Mouse (Mus musculus) right cerebral cortex, postnatal 14 days (tissue): ENCODE measurements around the gene Dnmt1.

Experiments used
- DNase-seq: peaks from one replicate; pipeline ENCODE4 v3.0.0; 2022

Dnmt1 gene

DNA sequence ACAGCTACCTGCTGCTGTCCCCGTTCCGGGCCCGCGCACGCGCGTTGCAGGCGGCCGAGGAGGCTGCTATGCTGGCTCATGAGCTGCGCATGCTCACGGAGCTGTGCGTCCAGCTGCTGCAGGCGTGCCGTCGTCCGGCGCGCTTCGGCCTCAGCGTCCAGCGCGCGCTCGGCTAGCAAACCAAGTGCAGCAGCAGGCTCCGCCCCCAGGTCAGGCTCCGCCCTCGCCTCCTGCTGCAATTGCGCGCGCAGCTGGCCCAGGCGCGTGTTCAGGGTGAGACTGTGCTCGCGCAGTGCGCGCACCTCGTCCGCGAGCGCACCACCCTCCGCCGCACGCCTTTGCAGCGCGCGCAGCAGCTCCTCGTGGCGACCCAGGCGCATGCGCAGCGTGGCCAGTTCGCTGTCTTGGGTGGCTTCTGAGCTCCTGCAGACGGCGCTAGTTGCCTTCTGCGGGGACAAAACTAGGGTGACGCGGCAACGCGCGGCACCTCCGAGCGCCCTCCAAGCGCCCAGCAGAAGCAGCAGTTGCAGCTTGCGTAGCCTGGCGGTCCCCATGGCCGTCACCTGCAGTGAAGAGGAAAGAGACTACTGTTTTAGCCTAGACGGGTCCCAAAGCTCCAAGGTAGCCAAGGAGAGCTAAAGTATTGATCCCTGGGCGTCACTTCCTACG lies 81.5 kb downstream of the Dnmt1 start:
- DNase-seq = peak; percentile 100

DNA sequence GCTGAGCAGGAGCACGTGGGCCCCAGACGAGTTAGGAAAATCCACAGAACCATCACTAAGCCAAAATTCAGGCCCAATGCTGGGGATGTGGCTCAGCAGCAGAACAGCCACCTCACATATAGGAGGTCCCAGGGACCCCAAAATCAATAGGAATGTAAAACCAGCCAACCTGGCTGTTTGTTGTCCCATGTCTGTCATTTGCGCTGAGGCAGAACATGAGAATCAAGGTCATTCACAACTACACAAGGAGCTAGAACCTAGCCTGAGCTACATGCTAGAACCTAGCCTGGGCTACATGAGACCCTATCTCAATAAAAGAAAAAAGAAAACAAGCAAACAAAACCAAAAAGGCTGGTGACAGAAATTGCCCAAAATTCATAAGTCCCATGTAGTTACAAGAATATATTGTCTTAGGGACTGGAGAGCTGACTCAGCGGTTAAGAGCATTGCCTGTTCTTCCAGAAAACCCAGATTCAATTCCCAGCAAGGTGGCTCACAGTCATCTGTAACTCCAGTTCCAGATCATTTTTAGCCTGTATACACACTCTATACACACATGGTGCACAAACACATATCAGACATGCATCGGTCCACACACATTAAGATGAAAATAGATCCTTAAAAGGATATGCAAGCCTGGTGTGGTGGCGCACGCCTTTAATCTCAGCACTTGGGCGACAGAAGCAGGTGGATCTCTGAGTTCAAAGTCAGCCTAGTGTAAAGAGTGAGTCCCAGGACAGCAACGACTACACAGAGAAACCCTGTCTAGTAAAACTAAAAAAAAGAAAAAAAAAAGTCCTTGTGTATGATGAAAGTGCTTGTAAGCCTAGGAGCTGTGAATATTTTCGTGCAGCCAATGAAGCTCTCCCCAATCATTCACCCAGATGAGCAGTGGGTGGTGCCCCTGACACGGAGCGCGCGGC lies 82.3 kb downstream of the Dnmt1 start:
- no peak for DNase-seq

DNA sequence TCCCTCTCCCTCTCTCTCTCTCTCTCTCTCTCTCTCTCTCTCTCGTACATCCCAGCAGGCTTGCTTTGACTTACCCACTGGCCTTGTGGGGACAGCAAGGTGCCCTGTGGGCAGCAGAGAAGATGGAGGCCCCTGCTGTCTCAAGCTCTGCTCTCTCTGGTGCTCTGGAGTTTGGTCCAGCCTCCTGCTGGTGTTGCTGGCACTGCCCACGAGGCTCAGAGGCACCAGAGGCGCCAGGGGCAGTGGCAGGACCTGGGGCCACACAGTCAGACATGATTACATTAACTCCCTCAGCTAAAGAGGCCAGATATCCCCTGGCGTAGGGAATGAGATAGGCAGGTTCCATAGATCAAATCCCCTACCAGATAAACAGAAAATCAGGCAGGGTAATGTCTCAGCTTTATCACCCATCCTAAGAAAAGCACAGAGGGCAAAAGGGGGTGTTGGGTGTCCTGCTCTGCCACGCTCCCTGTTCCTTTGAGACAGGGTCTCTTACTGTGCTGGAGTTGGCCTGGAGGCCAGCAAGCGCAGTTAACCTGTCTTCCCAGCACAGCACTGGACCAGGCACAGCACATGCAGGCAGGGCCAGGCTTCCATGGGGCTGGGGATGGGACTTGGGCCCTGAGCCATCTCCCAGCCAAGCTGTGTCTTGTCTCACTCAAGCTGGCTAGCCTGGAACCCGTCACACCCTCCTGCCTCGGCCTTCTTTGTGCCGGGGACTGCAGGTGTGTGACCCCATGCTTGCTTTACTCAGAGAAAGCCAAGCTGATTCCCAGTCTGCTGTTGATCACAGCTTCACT lies 83.2 kb downstream of the Dnmt1 start:
- no peak for DNase-seq

DNA sequence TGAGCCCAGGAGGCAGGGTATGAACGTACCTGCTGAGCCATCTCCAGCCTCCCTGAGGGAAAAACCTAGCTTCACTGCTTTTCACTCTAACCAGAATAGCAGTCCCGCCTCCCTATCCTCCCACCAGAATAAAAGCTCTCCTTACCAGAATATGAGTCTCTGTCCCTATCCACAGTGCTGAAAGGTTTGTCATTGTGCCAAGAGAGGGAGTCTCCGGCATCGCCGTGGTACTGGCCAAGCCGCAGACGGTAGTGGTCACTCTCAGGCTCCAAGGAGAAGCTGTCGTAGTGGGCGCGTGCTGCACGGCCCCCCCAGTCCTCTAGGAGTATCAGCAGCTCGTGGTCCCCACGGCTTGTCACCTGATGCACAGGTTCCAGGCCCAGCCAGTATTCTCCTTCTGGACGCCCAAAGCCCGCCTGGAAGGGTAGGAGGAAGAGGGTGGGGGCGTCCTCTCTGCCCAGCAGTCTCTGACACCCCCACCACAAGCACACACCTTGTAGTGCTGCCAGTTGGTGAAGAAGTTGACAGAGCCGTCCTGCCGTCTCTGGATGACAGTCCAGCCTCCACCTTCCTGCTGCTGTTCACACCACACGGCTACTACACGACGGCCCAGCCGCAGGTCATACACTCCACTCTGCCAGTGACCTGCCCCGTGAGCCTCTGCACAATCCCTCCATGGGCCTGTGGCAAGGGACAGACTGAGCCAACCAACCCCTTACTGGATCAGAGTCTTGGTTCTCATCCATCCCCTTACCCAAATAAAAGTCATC lies 84.5 kb downstream of the Dnmt1 start:
- no peak for DNase-seq

DNA sequence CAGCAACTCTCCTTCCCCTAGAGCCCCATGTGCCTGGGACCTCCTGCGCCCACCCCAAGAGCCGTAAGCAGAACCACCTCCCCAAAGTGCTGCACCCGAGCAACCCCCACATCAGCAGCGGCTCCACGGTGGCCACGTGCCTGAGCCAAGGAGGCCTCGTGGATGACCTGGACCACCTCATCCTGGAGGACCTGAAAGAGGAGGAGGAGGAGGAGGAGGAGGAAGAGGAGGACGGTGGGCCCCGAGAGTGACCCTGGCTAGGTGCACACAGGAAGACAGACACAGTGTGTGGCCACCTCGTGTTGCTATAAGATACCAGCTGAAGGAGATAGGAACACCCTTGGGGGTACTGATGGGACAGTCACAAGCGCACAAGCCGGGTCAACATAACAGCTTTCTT lies 86.2 kb downstream of the Dnmt1 start:
- DNase-seq = no peak

DNA sequence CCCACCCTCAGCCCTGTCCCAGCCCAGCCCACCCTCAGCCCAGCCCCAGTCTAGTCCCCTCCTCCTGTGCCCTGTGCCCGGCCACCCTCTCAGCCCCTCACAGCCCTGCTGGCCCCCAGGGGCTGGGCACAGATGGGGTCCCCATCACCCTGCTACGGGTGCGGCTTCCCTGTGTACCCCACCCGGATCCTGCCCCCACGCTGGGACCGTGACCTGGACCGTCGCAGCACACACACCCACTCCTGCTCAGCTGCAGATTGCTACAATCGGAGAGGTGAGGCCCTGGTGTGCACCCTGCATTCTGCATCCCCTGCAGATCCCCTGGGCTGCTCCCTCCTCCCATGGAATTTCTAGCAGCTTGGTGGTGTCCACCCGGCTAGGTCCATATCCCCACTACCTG lies 86.7 kb downstream of the Dnmt1 start:
- no peak for DNase-seq

DNA sequence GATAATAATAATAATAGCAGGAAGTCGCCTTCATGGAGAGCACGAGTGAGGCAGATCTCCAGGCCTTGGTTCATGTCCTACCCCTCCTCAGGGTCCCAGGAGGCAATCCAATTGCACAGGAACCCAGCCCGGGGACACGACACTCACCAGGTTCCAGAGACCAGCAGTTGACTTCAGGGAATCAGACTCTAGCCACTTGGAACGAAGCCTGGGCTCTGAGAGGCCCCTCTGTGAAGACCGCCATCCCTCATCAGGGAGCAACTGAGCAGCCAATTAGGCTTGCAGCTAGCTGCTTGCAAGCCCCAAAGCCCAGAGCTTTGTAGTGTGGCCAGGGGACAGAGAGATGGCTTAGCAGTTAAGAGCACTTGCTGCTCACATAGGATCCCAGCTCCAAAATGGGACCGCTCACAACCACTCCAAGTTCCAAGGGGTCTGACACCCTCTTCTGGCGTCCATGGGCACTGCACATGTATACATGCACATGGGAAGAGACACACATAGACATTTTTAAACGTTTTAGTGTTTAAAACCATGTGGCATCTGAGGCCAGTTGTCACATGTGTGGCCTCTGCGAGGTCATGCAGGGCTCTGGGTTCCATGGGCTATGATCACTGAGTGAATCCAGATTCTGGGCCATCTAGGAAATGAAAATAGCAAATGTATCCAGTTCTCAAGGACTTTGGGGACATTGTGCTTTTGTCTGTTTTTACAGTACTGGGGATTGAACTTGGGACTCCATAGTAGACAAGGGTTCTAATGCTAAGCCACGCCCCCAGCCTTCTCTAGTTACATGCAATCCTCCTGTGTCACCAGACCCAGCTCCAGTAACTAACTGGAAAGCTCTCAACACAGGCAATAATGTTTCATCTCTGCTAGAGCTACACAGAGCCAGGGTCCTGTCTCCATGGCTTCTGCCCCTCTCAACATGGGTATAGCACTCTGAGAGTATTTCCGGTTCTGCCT lies 89.2 kb downstream of the Dnmt1 start:
- DNase-seq = no peak

DNA sequence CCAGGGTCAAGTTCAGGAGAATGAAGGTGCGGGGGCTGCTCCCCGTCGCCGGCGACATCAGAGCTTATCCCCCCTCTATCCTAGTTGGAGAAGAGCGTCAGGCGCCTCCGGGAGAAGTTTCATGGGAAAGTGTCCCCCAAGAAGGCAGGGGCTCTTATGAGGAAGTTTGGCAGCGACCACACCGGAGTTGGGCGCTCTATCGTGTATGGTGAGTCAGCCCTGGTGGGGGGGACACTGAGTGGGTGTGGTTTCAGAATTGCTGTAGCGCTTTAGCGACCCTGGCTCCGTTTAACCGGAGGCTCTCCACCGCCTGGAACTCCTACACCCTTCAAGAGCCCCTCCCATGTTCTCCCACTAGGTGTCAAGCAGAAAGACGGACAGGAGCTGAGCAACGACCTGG lies 90.4 kb downstream of the Dnmt1 start:
- DNase-seq = no peak

DNA sequence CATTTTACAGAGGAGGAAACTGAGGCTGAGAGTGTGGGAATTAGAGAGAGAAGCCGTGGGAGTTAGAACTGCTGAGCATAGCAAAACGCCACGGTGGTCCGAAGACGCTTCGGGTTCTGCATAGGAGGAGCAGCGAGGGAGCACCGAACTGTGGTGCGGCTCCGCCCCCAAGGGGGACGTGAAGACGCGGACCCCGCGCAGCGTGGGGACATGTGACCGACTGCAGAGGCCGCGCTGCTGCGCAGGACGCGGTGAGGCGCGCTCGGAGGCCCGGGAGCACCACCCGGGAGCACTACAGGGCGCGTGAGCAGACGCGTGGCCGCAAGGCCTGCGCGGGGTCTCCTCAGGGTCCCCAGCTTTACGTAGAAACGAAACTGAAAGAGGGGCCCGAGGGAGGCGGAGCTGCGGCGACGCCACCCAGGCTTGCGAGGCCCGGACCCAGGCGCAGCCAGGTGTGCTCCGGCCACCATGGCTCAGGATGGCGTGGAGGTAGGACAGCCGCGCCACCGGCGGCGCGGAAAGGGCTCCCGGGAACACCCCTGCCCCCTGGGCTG lies 91.2 kb downstream of the Dnmt1 start, which contains the start of gene A230050P20Rik:
Gene A230050P20Rik (plus strand): TSS at position 195 of the 554 bp plus-strand sequence.
- peak; percentile 86 for DNase-seq

DNA sequence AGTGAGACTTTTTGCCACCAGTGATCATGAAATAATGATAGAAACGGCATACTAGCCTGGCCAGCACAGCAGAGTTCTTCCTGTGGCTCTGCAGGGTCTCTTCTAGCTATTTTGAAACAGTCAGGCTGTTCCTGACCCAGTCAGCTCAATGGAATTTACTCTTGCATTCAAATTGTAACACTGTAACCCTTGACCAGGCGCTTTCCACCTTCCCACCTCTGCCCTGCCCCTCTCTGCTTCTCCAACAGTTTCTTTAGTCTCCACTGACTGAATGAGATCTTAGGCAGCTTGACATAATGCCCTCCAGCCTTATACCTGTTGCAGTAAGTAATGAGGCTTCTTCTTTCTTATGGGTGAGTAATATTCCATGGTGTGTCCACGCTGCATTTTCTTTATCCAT lies 92.8 kb downstream of the Dnmt1 start:
- no peak for DNase-seq

DNA sequence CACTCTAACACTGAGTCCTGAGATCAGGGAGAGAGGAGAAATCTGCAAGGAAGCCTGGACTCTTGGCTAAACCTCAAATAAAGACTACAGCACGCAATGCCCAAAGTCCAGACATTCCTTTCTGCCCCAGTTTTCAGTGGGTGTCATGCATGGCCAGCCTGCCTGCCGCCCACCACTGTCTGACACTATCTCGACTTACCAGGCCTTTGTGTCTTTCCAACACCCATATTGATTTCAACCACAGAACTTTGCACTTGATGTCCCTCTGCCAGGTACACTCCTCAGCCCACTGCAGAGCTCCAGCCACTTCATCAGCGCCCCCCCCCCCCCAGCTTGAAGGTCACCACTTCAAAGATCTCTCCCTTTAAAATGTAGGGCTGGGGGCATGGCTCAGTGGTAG lies 97.5 kb downstream of the Dnmt1 start:
- DNase-seq = no peak

DNA sequence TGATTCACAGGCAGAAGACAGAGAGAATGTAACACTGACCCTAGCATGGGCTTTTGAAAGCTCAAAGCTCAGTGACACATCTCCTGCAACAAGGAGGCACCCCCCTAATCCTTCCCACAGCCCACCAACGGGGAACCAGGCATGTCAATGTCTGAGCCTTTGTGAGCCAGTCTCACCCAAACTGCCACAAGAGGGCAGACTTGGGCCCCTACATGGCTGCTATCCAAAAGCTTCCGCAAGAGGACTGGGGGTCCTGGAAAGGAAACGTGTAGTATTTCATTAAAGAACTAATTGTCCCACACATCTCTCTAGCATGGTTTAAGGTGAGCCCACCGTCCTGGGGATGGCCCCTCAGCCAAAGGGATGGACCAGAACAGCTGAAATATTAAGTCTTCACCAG lies 97.9 kb downstream of the Dnmt1 start:
- DNase-seq = no peak

DNA sequence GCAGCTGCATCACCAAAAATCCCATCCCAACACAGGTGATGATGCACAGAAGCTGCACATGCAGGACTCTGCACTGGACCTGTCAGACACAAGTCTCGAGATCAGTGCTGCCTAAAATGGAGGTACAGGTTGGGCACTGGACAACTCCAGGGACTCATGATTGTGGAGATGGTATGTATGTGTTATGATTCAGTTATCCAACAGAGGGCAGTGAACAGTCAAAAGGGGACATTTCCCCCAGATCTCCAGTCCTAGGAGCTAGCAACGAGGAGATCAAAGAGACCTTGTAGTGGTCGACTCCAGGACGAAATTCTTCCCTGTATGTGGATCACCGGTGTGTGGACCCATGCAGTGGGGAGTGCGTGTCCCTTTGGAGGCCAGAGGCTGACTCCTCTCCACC lies 99.8 kb downstream of the Dnmt1 start:
- DNase-seq = no peak
